Mouse (Mus musculus) heart, embryonic 10.5 days (tissue): Measurements from ENCODE around the gene Mtmr2. TPM values are rescaled to one million over a fixed set of nuclear protein-coding genes. Genes with fewer than 3 reads are reported as not detected.

Source experiments
- DNase-seq: peaks from one replicate; pipeline ENCODE4 v3.0.0-alpha.2; 2017; ENCODE audit warnings: low spot score
- H3K27ac ChIP-seq: fragments of 300-500 bp; sonication (generic); 2 replicates; pipeline ENCODE4 v1.5.1; 2016; ENCODE audit warnings: mild to moderate bottlenecking
- H3K27me3 ChIP-seq: fragments of 300-500 bp; sonication (generic); 2 replicates; pipeline ENCODE4 v1.6.1; 2016; ENCODE audit warnings: mild to moderate bottlenecking; ENCODE audit not compliant: poor library complexity, insufficient read depth, severe bottlenecking
- H3K36me3 ChIP-seq: fragments of 300-500 bp; sonication (generic); 2 replicates; pipeline ENCODE4 v1.6.1; 2016; ENCODE audit warnings: mild to moderate bottlenecking, moderate library complexity
- H3K4me1 ChIP-seq: fragments of 300-500 bp; sonication (generic); 2 replicates; pipeline ENCODE4 v1.6.1; 2016; ENCODE audit warnings: mild to moderate bottlenecking
- H3K4me3 ChIP-seq: fragments of 300-500 bp; sonication (generic); 2 replicates; pipeline ENCODE4 v1.5.1; 2016; ENCODE audit warnings: mild to moderate bottlenecking, moderate library complexity
- H3K9me3 ChIP-seq: fragments of 300-500 bp; sonication (generic); 2 replicates; pipeline ENCODE4 v1.6.1; 2016; ENCODE audit warnings: mild to moderate bottlenecking, moderate library complexity
- WGBS: fragments of 180-500 bp; shearing (Covaris S2); methylation state at CpG from one replicate; pipeline ENCODE4 v1.1.7; 2016; 5-methylcytosine and 5-hydroxymethylcytosine counted together
- polyA plus RNA-seq: library from polyadenylated mRNA; unstranded; fragments of >200 nt; fragmentation: Nextera tagmentation; extraction: Ambion mirVana; gene quantifications from 2 replicates; pipeline ENCODE4 v1.2.1, GENCODE M21; 2016

Mtmr2 gene
- polyA plus RNA-seq, 1 experiment from 2014 or later: 62.1 TPM

- no peak overlapping the region for H3K27ac ChIP-seq
- H3K36me3 ChIP-seq: peaks cover 62% of the 10 kb centered on the region
- DNase-seq: no peak
- H3K4me1 ChIP-seq: peaks cover 15% of the 10 kb centered on the region
- WGBS: 95% methylated on average over 3 of the region's 3 CpGs
- no peak overlapping the region for H3K4me3 ChIP-seq
- H3K27me3 ChIP-seq: no peaks in the 10 kb centered on the region
- no peaks in the 10 kb centered on the region for H3K9me3 ChIP-seq
Observed at GRCm38 (mm10) chr9:13820774-13821173, 72.6 kb downstream of the Mtmr2 start.

GRCm38 (mm10) chr9:13825896-13826295, 77.7 kb downstream of the Mtmr2 start:
- Histone ChIP-seq H3K36me3 (peaks cover 19% of the 10 kb centered on the region), H3K27me3 (no peaks in the 10 kb centered on the region), H3K27ac (peak overlapping the region; percentile 99), H3K4me3 (peak overlapping the region; percentile 96), H3K9me3 (no peaks in the 10 kb centered on the region), H3K4me1 (peaks cover 20% of the 10 kb centered on the region)
- DNase-seq: no peak
- WGBS: 4% methylated on average over 8 of the region's 8 CpGs

GRCm38 (mm10) chr9:13826391-13826805, 78.2 kb downstream of the Mtmr2 start:
- peaks cover 19% of the 10 kb centered on the region for H3K36me3 ChIP-seq
- H3K4me1 ChIP-seq: peaks cover 20% of the 10 kb centered on the region
- H3K27me3 ChIP-seq: no peaks in the 10 kb centered on the region
- under 1% methylated on average over 31 of the region's 31 CpGs for WGBS
- no peaks in the 10 kb centered on the region for H3K9me3 ChIP-seq
- H3K27ac ChIP-seq: peak overlapping the region; percentile 99
- DNase-seq: peak; percentile 89
- H3K4me3 ChIP-seq: peak overlapping the region; percentile 96

GRCm38 (mm10) chr9:13826832-13827405, 78.7 kb downstream of the Mtmr2 start, which contains the start of gene Cep57:
Cep57 (minus strand) TSS chr9:13827107.
- H3K27ac ChIP-seq: peak within 1 kb of the TSS; percentile 99
- peak; percentile 98 for DNase-seq

GRCm38 (mm10) chr9:13827406-13828086, 79.3 kb downstream of the Mtmr2 start, which contains the start of gene Fam76b:
Fam76b (plus strand) TSS chr9:13827716.
- under 1% methylated on average over 65 of the region's 67 CpGs for WGBS
- no peaks in the 10 kb centered on the region for H3K27me3 ChIP-seq
- H3K36me3 ChIP-seq: peaks cover 26% of the 10 kb centered on the region
- DNase-seq: peak; percentile 100
- H3K4me3 ChIP-seq: peak within 1 kb of the TSS; percentile 96
- no peaks in the 10 kb centered on the region for H3K9me3 ChIP-seq
- peaks cover 17% of the 10 kb centered on the region for H3K4me1 ChIP-seq
- peak within 1 kb of the TSS; percentile 99 for H3K27ac ChIP-seq

More at GRCm38 (mm10) chr9:13826832-13827405, 78.7 kb downstream of the Mtmr2 start, which contains the start of gene Cep57:
- peak within 1 kb of the TSS; percentile 96 for H3K4me3 ChIP-seq
- H3K27me3 ChIP-seq: no peaks in the 10 kb centered on the region
- H3K36me3 ChIP-seq: peaks cover 23% of the 10 kb centered on the region
- peaks cover 20% of the 10 kb centered on the region for H3K4me1 ChIP-seq
- no peaks in the 10 kb centered on the region for H3K9me3 ChIP-seq
- WGBS: under 1% methylated on average over 44 of the region's 44 CpGs

- Histone ChIP-seq H3K9me3 (no peaks in the 10 kb centered on the region), H3K27me3 (no peaks in the 10 kb centered on the region), H3K4me3 (peak overlapping the region; percentile 96), H3K36me3 (peaks cover 26% of the 10 kb centered on the region), H3K4me1 (peaks cover 15% of the 10 kb centered on the region), H3K27ac (peak overlapping the region; percentile 99)
- under 1% methylated on average over 23 of the region's 23 CpGs for WGBS
- no peak for DNase-seq
Observed at GRCm38 (mm10) chr9:13828087-13828441, 79.9 kb downstream of the Mtmr2 start.

GRCm38 (mm10) chr9:13835256-13835655, 87.0 kb downstream of the Mtmr2 start:
- no peak overlapping the region for H3K27ac ChIP-seq
- no peak overlapping the region for H3K4me3 ChIP-seq
- H3K36me3 ChIP-seq: peaks cover 95% of the 10 kb centered on the region
- H3K4me1 ChIP-seq: no peaks in the 10 kb centered on the region
- no peaks in the 10 kb centered on the region for H3K9me3 ChIP-seq
- no peaks in the 10 kb centered on the region for H3K27me3 ChIP-seq
- no peak for DNase-seq
- WGBS: 79% methylated on average over 3 of the region's 3 CpGs

GRCm38 (mm10) chr9:13836726-13837125, 88.5 kb downstream of the Mtmr2 start:
- no peaks in the 10 kb centered on the region for H3K27me3 ChIP-seq
- no peak overlapping the region for H3K4me3 ChIP-seq
- H3K9me3 ChIP-seq: no peaks in the 10 kb centered on the region
- H3K4me1 ChIP-seq: no peaks in the 10 kb centered on the region
- H3K27ac ChIP-seq: no peak overlapping the region
- WGBS: 56% methylated on average over 2 of the region's 2 CpGs
- no peak for DNase-seq
- H3K36me3 ChIP-seq: peaks cover 97% of the 10 kb centered on the region

GRCm38 (mm10) chr9:13847591-13847990, 99.4 kb downstream of the Mtmr2 start:
- H3K36me3 ChIP-seq: peaks cover 25% of the 10 kb centered on the region
- H3K9me3 ChIP-seq: no peaks in the 10 kb centered on the region
- no peak for DNase-seq
- peaks cover 3% of the 10 kb centered on the region; the same call in 1 of the 2 replicates for H3K4me1 ChIP-seq
- H3K4me3 ChIP-seq: no peak overlapping the region
- no peak overlapping the region for H3K27ac ChIP-seq
- no peaks in the 10 kb centered on the region for H3K27me3 ChIP-seq
- WGBS: 80% methylated on average over 3 of the region's 3 CpGs

GRCm38 (mm10) chr9:13848481-13849480, 100.6 kb downstream of the Mtmr2 start:
- Histone ChIP-seq H3K36me3 (peaks cover 16% of the 10 kb centered on the region; the same call in 1 of the 2 replicates), H3K27ac (no peak overlapping the region), H3K27me3 (no peaks in the 10 kb centered on the region), H3K9me3 (no peaks in the 10 kb centered on the region), H3K4me1 (peaks cover 4% of the 10 kb centered on the region; the same call in 1 of the 2 replicates), H3K4me3 (no peak overlapping the region)
- WGBS: 74% methylated on average over 10 of the region's 10 CpGs
- DNase-seq: no peak

GRCm38 (mm10) chr9:13853876-13854275, 105.7 kb downstream of the Mtmr2 start:
- H3K27me3 ChIP-seq: no peaks in the 10 kb centered on the region
- no peaks in the 10 kb centered on the region for H3K9me3 ChIP-seq
- H3K27ac ChIP-seq: no peak overlapping the region
- WGBS: 54% methylated on average over 3 of the region's 3 CpGs
- no peak for DNase-seq
- no peaks in the 10 kb centered on the region for H3K36me3 ChIP-seq
- H3K4me3 ChIP-seq: no peak overlapping the region
- H3K4me1 ChIP-seq: peaks cover 4% of the 10 kb centered on the region; the same call in 1 of the 2 replicates
